Mouse (Mus musculus): ENCODE results near the gene Gcm1. TPM values are rescaled to one million over a fixed set of nuclear protein-coding genes. Genes with fewer than 3 reads are reported as not detected.
A peak's percentile ranks its signal among the peaks of the same experiment; 100 is the strongest.

The Gcm1 gene
- total and polyA plus RNA-seq, 3 experiments, result 0.05 TPM; not detected in 2

DNA sequence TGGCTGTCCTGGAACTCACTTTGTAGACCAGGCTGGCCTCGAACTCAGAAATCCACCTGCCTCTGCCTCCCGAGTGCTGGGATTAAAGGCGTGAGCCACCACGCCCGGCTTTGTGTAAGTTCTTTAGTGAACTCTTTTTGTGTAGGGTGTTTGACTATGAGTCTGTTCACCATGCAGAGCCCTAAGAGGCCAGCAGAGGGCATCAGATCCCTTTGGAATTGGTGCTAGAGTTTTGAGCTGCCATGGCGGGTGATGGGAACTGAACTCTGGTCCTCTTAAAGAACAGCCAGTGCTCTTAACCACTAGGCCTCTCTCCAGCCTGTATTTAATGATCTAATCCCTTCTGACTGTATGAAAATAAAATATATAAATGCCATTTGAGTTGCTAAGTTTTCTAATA is 44.7 kb downstream of the Gcm1 start:
- Histone ChIP-seq H3K36me3 (replicated peaks) (peaks cover 88% of the 10 kb centered on the region), H3K4me3 (ENCODE audit: low read depth, low read length) (no peak overlapping the region), H3K9me3 (replicated peaks) (peaks cover 9% of the 10 kb centered on the region; the same call in 1 of the 2 replicates), H3K27me3 (ENCODE audit: insufficient read depth, low read length) (no peaks in the 10 kb centered on the region), H3K4me1 (ENCODE audit: insufficient read depth, low read depth, low read length) (peaks cover 9% of the 10 kb centered on the region; the same call in 1 of the 2 replicates)
- TF ChIP-seq POLR2AphosphoS5 (IDR thresholded peaks at IDR 0.05; ENCODE audit: insufficient replicate concordance, low read depth, low read length), result no peak
- no peak for TF ChIP-seq TAL1 (conservative IDR thresholded peaks at IDR 0.05; ENCODE audit: low read depth, low read length)
- TF ChIP-seq GATA2 (IDR thresholded peaks at IDR 0.05; ENCODE audit: borderline replicate concordance, low read depth, low read length), result no peak
- TF ChIP-seq GATA1 (IDR thresholded peaks at IDR 0.05; ENCODE audit: borderline replicate concordance, low read length), result no peak
- TF ChIP-seq CTCF (IDR thresholded peaks at IDR 0.05; ENCODE audit: low read depth, low read length), result no peak
- no peak for ATAC-seq (ENCODE audit: extremely low read depth, insufficient number of reproducible peaks, low FRiP score, poor library complexity, severe bottlenecking)
- no peak for DNase-seq (ENCODE audit: low spot score)

GRCm38 (mm10) chr9:78100956-78101355 is 49.2 kb downstream of the Gcm1 start:
- TF ChIP-seq GATA2 (IDR thresholded peaks at IDR 0.05; ENCODE audit: borderline replicate concordance, low read depth, low read length) (no peak), CTCF (IDR thresholded peaks at IDR 0.05; ENCODE audit: low read depth, low read length) (no peak), GATA1 (IDR thresholded peaks at IDR 0.05; ENCODE audit: borderline replicate concordance, low read length) (no peak), POLR2AphosphoS5 (IDR thresholded peaks at IDR 0.05; ENCODE audit: insufficient replicate concordance, low read depth, low read length) (no peak), TAL1 (conservative IDR thresholded peaks at IDR 0.05; ENCODE audit: low read depth, low read length) (no peak)
- peaks cover 9% of the 10 kb centered on the region; the same call in 1 of the 2 replicates for H3K9me3 ChIP-seq (replicated peaks)
- peaks cover 38% of the 10 kb centered on the region for H3K4me1 ChIP-seq (ENCODE audit: insufficient read depth, low read depth, low read length)
- ATAC-seq (ENCODE audit: extremely low read depth, insufficient number of reproducible peaks, low FRiP score, poor library complexity, severe bottlenecking) (no peak), DNase-seq (ENCODE audit: low spot score) (no peak)
- H3K36me3 ChIP-seq (replicated peaks), result peaks cover 71% of the 10 kb centered on the region
- H3K27me3 ChIP-seq (ENCODE audit: insufficient read depth, low read length), result no peaks in the 10 kb centered on the region
- no peak overlapping the region for H3K4me3 ChIP-seq (ENCODE audit: low read depth, low read length)

DNA sequence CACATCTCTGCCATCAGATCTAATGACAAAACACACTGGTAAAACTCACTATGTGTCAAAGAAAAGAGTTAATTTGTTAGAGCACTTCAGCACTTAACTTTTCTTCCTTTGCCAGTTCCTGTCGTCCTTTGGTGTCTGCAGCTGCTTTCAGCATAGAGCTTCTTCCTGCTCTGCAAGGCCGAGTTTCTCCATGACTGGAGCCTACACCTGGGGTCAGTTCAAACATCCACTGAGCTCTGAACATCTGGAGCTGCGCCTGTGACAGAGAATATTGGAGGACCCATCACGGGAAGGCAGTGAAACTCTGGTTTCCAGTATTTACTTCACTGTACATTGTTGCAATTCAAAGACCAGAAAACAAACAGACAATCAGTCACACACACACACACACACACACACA is 49.7 kb downstream of the Gcm1 start:
- no peak overlapping the region for H3K4me3 ChIP-seq (ENCODE audit: low read depth, low read length)
- no peak for ATAC-seq (ENCODE audit: extremely low read depth, insufficient number of reproducible peaks, low FRiP score, poor library complexity, severe bottlenecking)
- H3K4me1 ChIP-seq (ENCODE audit: insufficient read depth, low read depth, low read length), result peaks cover 43% of the 10 kb centered on the region
- TF ChIP-seq CTCF (IDR thresholded peaks at IDR 0.05; ENCODE audit: low read depth, low read length), result no peak
- no peak for TF ChIP-seq TAL1 (conservative IDR thresholded peaks at IDR 0.05; ENCODE audit: low read depth, low read length)
- TF ChIP-seq GATA1 (IDR thresholded peaks at IDR 0.05; ENCODE audit: borderline replicate concordance, low read length), result no peak
- TF ChIP-seq POLR2AphosphoS5 (IDR thresholded peaks at IDR 0.05; ENCODE audit: insufficient replicate concordance, low read depth, low read length), result no peak
- TF ChIP-seq GATA2 (IDR thresholded peaks at IDR 0.05; ENCODE audit: borderline replicate concordance, low read depth, low read length), result no peak
- DNase-seq (ENCODE audit: low spot score), result no peak
- peaks cover 71% of the 10 kb centered on the region for H3K36me3 ChIP-seq (replicated peaks)
- no peaks in the 10 kb centered on the region for H3K27me3 ChIP-seq (ENCODE audit: insufficient read depth, low read length)
- peaks cover 9% of the 10 kb centered on the region; the same call in 1 of the 2 replicates for H3K9me3 ChIP-seq (replicated peaks)

DNA sequence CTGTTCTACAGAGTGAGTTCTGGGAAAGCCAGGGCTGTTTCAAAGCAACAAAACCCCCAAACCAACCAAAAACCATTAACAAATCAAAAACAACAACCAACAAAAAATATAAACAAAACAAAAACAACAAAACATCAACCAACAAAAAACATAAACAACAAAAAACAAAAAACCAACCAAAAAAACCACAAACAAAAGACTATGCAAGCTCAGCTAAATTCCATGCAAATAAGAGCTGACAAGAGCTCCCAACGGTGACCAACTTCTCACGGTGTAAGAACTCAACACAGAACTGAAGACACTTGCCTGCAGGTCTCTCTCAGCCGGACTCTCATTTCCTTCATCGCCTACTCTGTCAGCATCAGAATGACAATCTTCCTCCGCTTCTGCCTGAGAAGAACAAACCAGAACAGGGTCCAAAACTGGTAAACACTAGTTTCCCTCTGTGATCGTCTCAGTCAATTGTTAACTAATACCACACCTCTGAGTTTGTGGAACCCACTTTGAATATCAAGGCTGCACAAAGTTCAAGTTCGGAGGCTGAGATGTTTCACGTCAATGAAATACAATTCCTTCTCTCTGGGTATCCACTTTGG is 52.3 kb downstream of the Gcm1 start:
- ATAC-seq (ENCODE audit: extremely low read depth, insufficient number of reproducible peaks, low FRiP score, poor library complexity, severe bottlenecking) (no peak), DNase-seq (ENCODE audit: low spot score) (no peak)
- TF ChIP-seq CTCF (IDR thresholded peaks at IDR 0.05; ENCODE audit: low read depth, low read length), result no peak
- TF ChIP-seq GATA1 (IDR thresholded peaks at IDR 0.05; ENCODE audit: borderline replicate concordance, low read length), result no peak
- no peak for TF ChIP-seq GATA2 (IDR thresholded peaks at IDR 0.05; ENCODE audit: borderline replicate concordance, low read depth, low read length)
- TF ChIP-seq POLR2AphosphoS5 (IDR thresholded peaks at IDR 0.05; ENCODE audit: insufficient replicate concordance, low read depth, low read length), result no peak
- TF ChIP-seq TAL1 (conservative IDR thresholded peaks at IDR 0.05; ENCODE audit: low read depth, low read length), result no peak
- H3K9me3 ChIP-seq (replicated peaks), result no peaks in the 10 kb centered on the region
- H3K27me3 ChIP-seq (ENCODE audit: insufficient read depth, low read length), result no peaks in the 10 kb centered on the region
- H3K4me1 ChIP-seq (ENCODE audit: insufficient read depth, low read depth, low read length), result peaks cover 50% of the 10 kb centered on the region
- H3K36me3 ChIP-seq (replicated peaks), result peaks cover 50% of the 10 kb centered on the region
- peak overlapping the region; percentile 45; the same call in 1 of the 2 replicates for H3K4me3 ChIP-seq (ENCODE audit: low read depth, low read length)

DNA sequence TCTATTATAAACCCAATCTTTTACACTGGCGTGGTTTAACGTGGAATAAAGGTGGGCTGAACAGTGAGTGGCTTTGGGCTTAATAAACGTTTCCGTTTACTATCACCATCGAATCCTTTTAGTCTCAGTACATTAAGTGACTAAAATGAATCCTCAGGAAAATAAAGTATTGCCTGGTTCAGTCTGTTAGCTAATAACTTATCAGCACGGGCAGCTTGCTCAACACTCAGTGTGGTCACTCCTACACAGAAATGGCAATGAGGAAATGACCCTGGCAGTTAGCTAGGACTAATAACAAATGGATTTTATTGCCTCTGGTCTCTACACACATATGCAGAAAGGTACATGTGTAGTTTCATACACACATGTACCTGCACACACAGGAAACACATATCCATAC is 53.2 kb downstream of the Gcm1 start:
- peak overlapping the region; percentile 45; the same call in 1 of the 2 replicates for H3K4me3 ChIP-seq (ENCODE audit: low read depth, low read length)
- no peaks in the 10 kb centered on the region for H3K9me3 ChIP-seq (replicated peaks)
- no peaks in the 10 kb centered on the region for H3K27me3 ChIP-seq (ENCODE audit: insufficient read depth, low read length)
- ATAC-seq (ENCODE audit: extremely low read depth, insufficient number of reproducible peaks, low FRiP score, poor library complexity, severe bottlenecking) (peak; percentile 41), DNase-seq (ENCODE audit: low spot score) (peak; percentile 26)
- H3K36me3 ChIP-seq (replicated peaks), result peaks cover 43% of the 10 kb centered on the region
- peaks cover 55% of the 10 kb centered on the region for H3K4me1 ChIP-seq (ENCODE audit: insufficient read depth, low read depth, low read length)
- no peak for TF ChIP-seq GATA1 (IDR thresholded peaks at IDR 0.05; ENCODE audit: borderline replicate concordance, low read length)
- peak; percentile 53 for TF ChIP-seq TAL1 (conservative IDR thresholded peaks at IDR 0.05; ENCODE audit: low read depth, low read length)
- TF ChIP-seq POLR2AphosphoS5 (IDR thresholded peaks at IDR 0.05; ENCODE audit: insufficient replicate concordance, low read depth, low read length), result no peak

DNA sequence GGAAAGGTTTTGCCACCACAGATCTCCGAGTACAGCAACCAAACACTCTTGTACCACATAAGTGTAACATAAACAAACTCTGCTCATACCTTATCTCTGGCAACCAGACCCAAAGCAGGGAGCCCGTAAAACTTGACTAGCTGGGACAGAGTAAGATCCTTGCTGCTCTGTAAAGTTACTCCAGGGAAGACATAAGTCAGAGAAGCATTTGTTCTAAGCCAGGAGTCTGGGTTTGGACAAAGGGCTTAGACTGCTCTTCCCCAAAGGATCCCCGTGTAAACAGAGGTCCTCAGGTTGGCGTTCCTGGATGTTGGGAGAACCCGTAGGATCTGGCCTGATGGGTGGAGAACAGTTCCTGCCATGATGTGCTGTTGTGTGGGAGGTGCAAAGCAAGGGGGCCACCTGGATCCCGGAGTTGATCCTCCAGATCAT is 53.8 kb downstream of the Gcm1 start:
- H3K4me1 ChIP-seq (ENCODE audit: insufficient read depth, low read depth, low read length), result peaks cover 59% of the 10 kb centered on the region
- H3K36me3 ChIP-seq (replicated peaks), result peaks cover 37% of the 10 kb centered on the region
- TF ChIP-seq TAL1 (conservative IDR thresholded peaks at IDR 0.05; ENCODE audit: low read depth, low read length) (peak; percentile 79), GATA2 (IDR thresholded peaks at IDR 0.05; ENCODE audit: borderline replicate concordance, low read depth, low read length) (no peak)
- ATAC-seq (ENCODE audit: extremely low read depth, insufficient number of reproducible peaks, low FRiP score, poor library complexity, severe bottlenecking) (peak; percentile 62), DNase-seq (ENCODE audit: low spot score) (peak; percentile 52)
- H3K4me3 ChIP-seq (ENCODE audit: low read depth, low read length), result peak overlapping the region; percentile 64; the same call in 1 of the 2 replicates
- H3K9me3 ChIP-seq (replicated peaks), result no peaks in the 10 kb centered on the region
- no peaks in the 10 kb centered on the region for H3K27me3 ChIP-seq (ENCODE audit: insufficient read depth, low read length)
